Mouse (Mus musculus): ENCODE measurements around the gene Foxo1. TPM values are rescaled to one million over a fixed set of nuclear protein-coding genes. Genes with fewer than 3 reads are reported as not detected.

Gene Foxo1
- polyA plus RNA-seq, 1 experiment: 1.1 TPM

- Histone ChIP-seq H3K9me3 (no peaks in the 10 kb centered on the region), H3K36me3 (replicated peaks; ENCODE audit: low read length) (peaks cover 5% of the 10 kb centered on the region), H3K4me1 (peaks cover 26% of the 10 kb centered on the region), H3K27me3 (replicated peaks) (peaks cover 5% of the 10 kb centered on the region), H3K4me3 (replicated peaks) (no peak overlapping the region)
- TF ChIP-seq GATA1 (IDR thresholded peaks at IDR 0.05; ENCODE audit: borderline replicate concordance, low read length) (no peak), FLI1 (IDR thresholded peaks at IDR 0.05; ENCODE audit: low read length) (no peak)
These were observed 7.0 kb downstream of the Foxo1 start for GRCm38 (mm10) chr3:52275037-52275555.

GRCm38 (mm10) chr3:52280681-52281080 is 12.5 kb downstream of the Foxo1 start:
- Histone ChIP-seq H3K36me3 (replicated peaks; ENCODE audit: low read length) (peaks cover 9% of the 10 kb centered on the region), H3K4me1 (peaks cover 8% of the 10 kb centered on the region), H3K4me3 (replicated peaks) (no peak overlapping the region), H3K9me3 (no peaks in the 10 kb centered on the region), H3K27me3 (replicated peaks) (no peaks in the 10 kb centered on the region)
- TF ChIP-seq GATA1 (IDR thresholded peaks at IDR 0.05; ENCODE audit: borderline replicate concordance, low read length): no peak
- TF ChIP-seq FLI1 (IDR thresholded peaks at IDR 0.05; ENCODE audit: low read length): no peak

- TF ChIP-seq GATA1 (IDR thresholded peaks at IDR 0.05; ENCODE audit: borderline replicate concordance, low read length): no peak
- no peak for TF ChIP-seq FLI1 (IDR thresholded peaks at IDR 0.05; ENCODE audit: low read length)
- Histone ChIP-seq H3K4me3 (replicated peaks) (no peak overlapping the region), H3K36me3 (replicated peaks; ENCODE audit: low read length) (peaks cover 9% of the 10 kb centered on the region), H3K4me1 (peaks cover 8% of the 10 kb centered on the region), H3K27me3 (replicated peaks) (no peaks in the 10 kb centered on the region), H3K9me3 (no peaks in the 10 kb centered on the region)
These were observed 13.7 kb downstream of the Foxo1 start for GRCm38 (mm10) chr3:52281882-52282281.

GRCm38 (mm10) chr3:52282369-52282768 is 14.2 kb downstream of the Foxo1 start:
- H3K4me3 ChIP-seq (replicated peaks): no peak overlapping the region
- peaks cover 9% of the 10 kb centered on the region for H3K36me3 ChIP-seq (replicated peaks; ENCODE audit: low read length)
- H3K9me3 ChIP-seq: no peaks in the 10 kb centered on the region
- no peaks in the 10 kb centered on the region for H3K27me3 ChIP-seq (replicated peaks)
- peaks cover 8% of the 10 kb centered on the region for H3K4me1 ChIP-seq
- TF ChIP-seq GATA1 (IDR thresholded peaks at IDR 0.05; ENCODE audit: borderline replicate concordance, low read length) (no peak), FLI1 (IDR thresholded peaks at IDR 0.05; ENCODE audit: low read length) (no peak)

GRCm38 (mm10) chr3:52283521-52283920 is 15.4 kb downstream of the Foxo1 start:
- Histone ChIP-seq H3K9me3 (no peaks in the 10 kb centered on the region), H3K36me3 (replicated peaks; ENCODE audit: low read length) (peaks cover 4% of the 10 kb centered on the region), H3K4me1 (no peaks in the 10 kb centered on the region; the same call in 1 of the 2 replicates), H3K27me3 (replicated peaks) (peaks cover 2% of the 10 kb centered on the region), H3K4me3 (replicated peaks) (no peak overlapping the region)
- TF ChIP-seq FLI1 (IDR thresholded peaks at IDR 0.05; ENCODE audit: low read length) (no peak), GATA1 (IDR thresholded peaks at IDR 0.05; ENCODE audit: borderline replicate concordance, low read length) (no peak)

GRCm38 (mm10) chr3:52290811-52291210 is 22.7 kb downstream of the Foxo1 start:
- Histone ChIP-seq H3K36me3 (replicated peaks; ENCODE audit: low read length) (no peaks in the 10 kb centered on the region), H3K4me1 (peaks cover 15% of the 10 kb centered on the region), H3K4me3 (replicated peaks) (no peak overlapping the region), H3K27me3 (replicated peaks) (peaks cover 11% of the 10 kb centered on the region), H3K9me3 (no peaks in the 10 kb centered on the region)
- TF ChIP-seq GATA1 (IDR thresholded peaks at IDR 0.05; ENCODE audit: borderline replicate concordance, low read length): no peak
- no peak for TF ChIP-seq FLI1 (IDR thresholded peaks at IDR 0.05; ENCODE audit: low read length)

- Histone ChIP-seq H3K36me3 (replicated peaks; ENCODE audit: low read length) (no peaks in the 10 kb centered on the region), H3K4me1 (peaks cover 25% of the 10 kb centered on the region), H3K4me3 (replicated peaks) (no peak overlapping the region), H3K27me3 (replicated peaks) (peaks cover 11% of the 10 kb centered on the region), H3K9me3 (no peaks in the 10 kb centered on the region)
- TF ChIP-seq FLI1 (IDR thresholded peaks at IDR 0.05; ENCODE audit: low read length) (no peak), GATA1 (IDR thresholded peaks at IDR 0.05; ENCODE audit: borderline replicate concordance, low read length) (no peak)
These were observed 24.4 kb downstream of the Foxo1 start for GRCm38 (mm10) chr3:52292498-52292897.

GRCm38 (mm10) chr3:52293946-52294345 is 25.8 kb downstream of the Foxo1 start:
- TF ChIP-seq FLI1 (IDR thresholded peaks at IDR 0.05; ENCODE audit: low read length): no peak
- no peak for TF ChIP-seq GATA1 (IDR thresholded peaks at IDR 0.05; ENCODE audit: borderline replicate concordance, low read length)
- Histone ChIP-seq H3K36me3 (replicated peaks; ENCODE audit: low read length) (no peaks in the 10 kb centered on the region), H3K4me1 (peaks cover 39% of the 10 kb centered on the region), H3K9me3 (no peaks in the 10 kb centered on the region), H3K4me3 (replicated peaks) (no peak overlapping the region), H3K27me3 (replicated peaks) (peaks cover 10% of the 10 kb centered on the region)

- Histone ChIP-seq H3K4me3 (replicated peaks) (no peak overlapping the region), H3K27me3 (replicated peaks) (peaks cover 10% of the 10 kb centered on the region), H3K4me1 (peaks cover 57% of the 10 kb centered on the region), H3K36me3 (replicated peaks; ENCODE audit: low read length) (no peaks in the 10 kb centered on the region), H3K9me3 (no peaks in the 10 kb centered on the region)
- TF ChIP-seq GATA1 (IDR thresholded peaks at IDR 0.05; ENCODE audit: borderline replicate concordance, low read length) (no peak), FLI1 (IDR thresholded peaks at IDR 0.05; ENCODE audit: low read length) (no peak)
These were observed 27.6 kb downstream of the Foxo1 start for GRCm38 (mm10) chr3:52295688-52296087.

GRCm38 (mm10) chr3:52296224-52296760 is 28.2 kb downstream of the Foxo1 start:
- no peaks in the 10 kb centered on the region for H3K36me3 ChIP-seq (replicated peaks; ENCODE audit: low read length)
- peaks cover 61% of the 10 kb centered on the region for H3K4me1 ChIP-seq

More at GRCm38 (mm10) chr3:52296224-52296760, 28.2 kb downstream of the Foxo1 start:
- peaks cover 10% of the 10 kb centered on the region for H3K27me3 ChIP-seq (replicated peaks)
- no peak overlapping the region for H3K4me3 ChIP-seq (replicated peaks)
- TF ChIP-seq GATA1 (IDR thresholded peaks at IDR 0.05; ENCODE audit: borderline replicate concordance, low read length) (no peak), FLI1 (IDR thresholded peaks at IDR 0.05; ENCODE audit: low read length) (no peak)
- H3K9me3 ChIP-seq: no peaks in the 10 kb centered on the region

All from megakaryocyte, embryonic 14.5 days (primary cell).